Mouse (Mus musculus): ENCODE measurements around the gene Nrn1l. TPM values are rescaled to one million over a fixed set of nuclear protein-coding genes. Genes with fewer than 3 reads are reported as not detected.

Gene Nrn1l
- polyA plus RNA-seq, 1 experiment from 2014 or later: 0.50 TPM

DNA sequence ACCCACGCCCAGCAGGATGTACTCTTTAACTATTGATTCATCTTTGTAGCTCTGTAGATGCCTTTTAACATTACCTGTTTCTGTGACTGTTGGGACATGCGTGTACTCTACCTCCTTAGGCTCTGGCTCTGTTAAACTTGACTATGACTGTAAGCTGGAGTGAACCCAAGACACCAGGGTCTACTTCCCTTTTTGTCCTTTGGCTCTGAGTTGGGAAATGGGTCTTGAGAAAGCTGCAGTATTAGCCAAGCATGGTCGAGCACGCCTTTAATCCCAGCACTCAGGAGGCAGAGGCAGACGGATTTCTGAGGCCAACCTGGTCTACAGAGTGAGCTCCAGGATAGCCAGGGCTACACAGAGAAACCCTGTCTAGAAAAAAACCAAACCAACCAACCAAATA lies 34.9 kb upstream of the Nrn1l start:
- H3K9ac ChIP-seq: no peak overlapping the region
- no peak overlapping the region for H3K27ac ChIP-seq
- WGBS: 86% methylated on average over 5 of the region's 5 CpGs
- no peak for ATAC-seq
- peaks cover 13% of the 10 kb centered on the region for H3K36me3 ChIP-seq (ENCODE audit: poor library complexity, severe bottlenecking)
- H3K27me3 ChIP-seq: no peaks in the 10 kb centered on the region
- H3K4me2 ChIP-seq: no peak overlapping the region
- H3K9me3 ChIP-seq (replicated peaks): no peaks in the 10 kb centered on the region
- peaks cover 68% of the 10 kb centered on the region for H3K4me1 ChIP-seq
- no peak overlapping the region for H3K4me3 ChIP-seq

DNA sequence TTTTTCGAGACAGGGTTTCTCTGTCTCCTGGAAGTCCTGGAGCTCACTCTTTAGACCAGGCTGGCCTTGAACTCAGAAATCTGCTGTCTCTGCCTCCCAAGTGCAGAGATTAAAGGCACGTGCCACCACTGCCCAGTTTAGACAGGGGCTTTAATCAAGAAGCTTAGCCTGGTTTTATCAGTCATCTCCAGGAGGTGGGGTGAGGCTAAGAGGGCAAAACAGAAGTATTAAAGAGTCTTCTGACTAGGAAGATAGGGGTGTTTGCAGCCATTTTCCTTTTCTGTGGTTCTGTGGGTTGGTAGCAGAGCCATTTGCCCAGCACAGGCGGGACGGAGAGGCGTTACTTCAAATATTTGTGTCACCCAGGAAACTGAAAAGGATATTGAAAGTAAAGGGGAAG lies 34.1 kb upstream of the Nrn1l start:
- Histone ChIP-seq H3K27ac (peak overlapping the region; percentile 82; the same call in 1 of the 2 replicates), H3K4me1 (peaks cover 75% of the 10 kb centered on the region), H3K36me3 (ENCODE audit: poor library complexity, severe bottlenecking) (peaks cover 17% of the 10 kb centered on the region), H3K4me2 (peak overlapping the region; percentile 93; the same call in 1 of the 2 replicates), H3K9me3 (replicated peaks) (no peaks in the 10 kb centered on the region), H3K9ac (0 out of 2 replicates have a peak overlapping the region, but pooled peaks have one; percentile 99), H3K27me3 (no peaks in the 10 kb centered on the region), H3K4me3 (no peak overlapping the region)
- no peak for ATAC-seq
- 75% methylated on average over 5 of the region's 5 CpGs for WGBS

DNA sequence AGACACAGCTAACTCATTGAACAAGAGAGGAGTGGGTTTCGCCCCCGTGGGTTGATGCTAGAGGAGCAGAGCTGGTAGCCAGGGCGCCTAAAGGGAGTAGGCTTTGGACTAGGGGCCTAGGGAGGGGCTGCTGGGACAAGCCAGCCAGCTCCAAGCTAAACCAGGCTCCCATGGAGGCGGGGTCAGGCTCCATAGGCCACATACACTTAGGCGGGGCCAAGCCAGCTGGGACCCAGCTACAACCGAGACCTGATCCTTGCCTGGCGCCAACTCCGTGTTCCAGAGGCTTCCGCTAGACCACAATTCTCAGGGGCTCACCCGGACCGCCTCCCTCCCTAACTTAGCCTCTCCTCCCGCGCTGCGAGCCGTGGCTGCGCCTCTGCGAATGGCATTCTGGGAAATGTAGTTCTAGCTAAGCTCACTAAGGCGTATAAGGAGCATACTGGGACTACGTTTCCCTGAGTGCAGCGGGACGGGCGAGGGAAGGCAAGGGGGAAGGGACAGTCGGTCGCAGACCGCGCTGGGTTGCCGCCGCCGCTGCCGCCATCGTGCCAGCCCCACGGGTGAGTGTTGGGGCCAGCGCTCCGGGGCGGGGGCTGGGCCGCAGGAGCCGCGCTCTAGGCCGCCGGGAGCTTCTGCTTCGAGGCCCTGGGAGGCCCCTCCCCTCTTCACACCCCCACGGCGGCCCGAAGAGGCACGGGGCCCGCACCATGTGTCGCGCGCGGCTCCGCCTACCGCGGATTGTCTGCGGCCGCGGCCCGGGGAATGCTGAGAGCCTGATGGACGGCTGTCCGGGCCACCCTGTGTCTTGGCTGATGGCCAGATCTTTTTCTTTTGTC lies 33.0 kb upstream of the Nrn1l start, which contains the start of gene Nutf2:
Nutf2 (plus strand) TSS at position 438 of the 839 bp plus-strand sequence.
- peak; percentile 98 for ATAC-seq
- H3K4me1 ChIP-seq: peaks cover 74% of the 10 kb centered on the region
- peak within 1 kb of the TSS; percentile 97 for H3K4me3 ChIP-seq
- H3K9ac ChIP-seq: peak within 1 kb of the TSS; percentile 99
- H3K27me3 ChIP-seq: no peaks in the 10 kb centered on the region
- H3K36me3 ChIP-seq (ENCODE audit: poor library complexity, severe bottlenecking): peaks cover 17% of the 10 kb centered on the region
- peak within 1 kb of the TSS; percentile 86 for H3K27ac ChIP-seq
- H3K4me2 ChIP-seq: peak within 1 kb of the TSS; percentile 93
- H3K9me3 ChIP-seq (replicated peaks): no peaks in the 10 kb centered on the region
- WGBS: under 1% methylated on average over 50 of the region's 59 CpGs

DNA sequence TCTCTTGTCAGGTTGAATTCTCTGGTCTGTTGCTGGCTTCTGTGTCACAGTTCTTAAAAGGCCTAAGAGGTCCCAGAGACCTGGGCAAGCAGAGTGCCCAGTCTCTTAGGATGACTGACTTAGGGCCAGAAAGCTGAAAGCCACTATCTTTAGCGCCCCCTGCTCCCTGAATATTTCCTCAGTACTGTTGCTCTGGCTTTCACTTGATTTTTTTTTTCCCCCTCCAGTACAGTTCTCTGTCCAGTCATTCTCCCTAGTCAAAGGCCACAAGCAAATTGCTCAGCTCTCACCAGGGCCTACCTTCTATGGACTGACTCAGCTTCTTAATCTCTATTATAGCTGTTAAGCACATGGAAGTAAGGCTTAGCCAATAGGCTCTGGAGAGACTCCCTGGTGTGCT lies 31.4 kb upstream of the Nrn1l start:
- no peak for ATAC-seq
- Histone ChIP-seq H3K4me2 (peak overlapping the region; percentile 93), H3K4me1 (peaks cover 59% of the 10 kb centered on the region), H3K36me3 (ENCODE audit: poor library complexity, severe bottlenecking) (peaks cover 31% of the 10 kb centered on the region), H3K27me3 (no peaks in the 10 kb centered on the region), H3K9me3 (replicated peaks) (no peaks in the 10 kb centered on the region), H3K9ac (peak overlapping the region; percentile 99), H3K4me3 (peak overlapping the region; percentile 97), H3K27ac (no peak overlapping the region)
- 6% methylated on average over 1 of the region's 1 CpGs for WGBS

DNA sequence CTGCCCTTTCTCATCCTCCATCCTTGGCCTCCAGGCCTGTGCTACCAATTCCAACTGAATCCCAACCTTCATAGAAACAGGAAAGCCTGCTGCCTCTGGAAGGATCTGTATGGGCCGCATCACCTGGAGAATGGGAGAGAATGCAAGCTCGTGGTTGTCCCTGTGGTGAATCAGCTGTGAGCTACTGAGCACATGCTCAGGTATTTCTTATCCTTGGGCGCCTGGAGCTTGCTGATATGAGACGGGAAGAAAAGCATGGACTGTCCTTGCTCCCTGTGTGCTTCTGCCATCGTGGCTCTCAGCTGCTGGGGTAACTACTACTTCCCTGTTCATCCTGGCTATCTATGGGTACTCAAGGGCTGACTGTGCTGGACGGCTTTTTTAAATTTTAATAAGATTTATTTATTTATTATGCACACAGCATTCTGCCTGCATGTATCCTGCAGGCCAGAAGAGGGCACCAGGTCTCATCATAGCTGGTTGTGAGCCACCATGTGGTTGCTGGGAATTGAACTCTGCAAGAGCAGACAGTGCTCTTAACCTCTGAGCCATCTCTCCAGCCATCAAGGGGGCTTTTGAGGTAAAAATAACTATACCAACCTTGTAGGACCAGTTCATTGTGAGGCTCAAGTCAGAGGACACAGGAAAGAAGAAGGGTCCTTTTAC lies 26.9 kb upstream of the Nrn1l start:
- H3K36me3 ChIP-seq (ENCODE audit: poor library complexity, severe bottlenecking): peaks cover 62% of the 10 kb centered on the region
- no peak for ATAC-seq

DNA sequence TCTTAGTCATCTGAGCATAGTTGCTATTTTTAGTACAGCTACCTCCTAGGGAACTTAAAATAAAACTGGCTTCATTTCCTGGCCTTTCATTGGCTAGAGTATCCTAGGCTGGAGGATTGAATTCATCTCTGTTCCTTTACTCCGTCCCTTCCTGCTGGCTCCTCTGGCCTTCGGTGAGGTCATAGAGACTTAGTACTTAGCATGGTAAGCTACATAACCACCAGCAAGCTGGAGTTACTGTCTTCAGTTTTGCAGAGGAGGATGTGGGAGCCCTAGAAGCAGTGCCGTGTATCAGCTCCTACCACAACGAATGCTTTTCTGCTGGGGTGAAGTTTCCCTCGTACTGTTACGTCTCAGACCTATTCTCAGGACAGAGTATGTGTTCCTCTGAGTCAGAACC lies 19.1 kb upstream of the Nrn1l start:
- WGBS: 92% methylated on average over 6 of the region's 6 CpGs
- Histone ChIP-seq H3K27me3 (no peaks in the 10 kb centered on the region), H3K4me3 (no peak overlapping the region), H3K9ac (no peak overlapping the region), H3K4me2 (no peak overlapping the region), H3K4me1 (no peaks in the 10 kb centered on the region), H3K36me3 (ENCODE audit: poor library complexity, severe bottlenecking) (peaks cover 81% of the 10 kb centered on the region), H3K9me3 (replicated peaks) (no peaks in the 10 kb centered on the region), H3K27ac (no peak overlapping the region)
- ATAC-seq: no peak

More for the DNA sequence above, 26.9 kb upstream of the Nrn1l start:
- Histone ChIP-seq H3K27ac (no peak overlapping the region), H3K9me3 (replicated peaks) (no peaks in the 10 kb centered on the region), H3K4me2 (no peak overlapping the region), H3K27me3 (no peaks in the 10 kb centered on the region), H3K4me1 (peaks cover 25% of the 10 kb centered on the region), H3K9ac (no peak overlapping the region), H3K4me3 (no peak overlapping the region)
- WGBS: 89% methylated on average over 6 of the region's 6 CpGs

DNA sequence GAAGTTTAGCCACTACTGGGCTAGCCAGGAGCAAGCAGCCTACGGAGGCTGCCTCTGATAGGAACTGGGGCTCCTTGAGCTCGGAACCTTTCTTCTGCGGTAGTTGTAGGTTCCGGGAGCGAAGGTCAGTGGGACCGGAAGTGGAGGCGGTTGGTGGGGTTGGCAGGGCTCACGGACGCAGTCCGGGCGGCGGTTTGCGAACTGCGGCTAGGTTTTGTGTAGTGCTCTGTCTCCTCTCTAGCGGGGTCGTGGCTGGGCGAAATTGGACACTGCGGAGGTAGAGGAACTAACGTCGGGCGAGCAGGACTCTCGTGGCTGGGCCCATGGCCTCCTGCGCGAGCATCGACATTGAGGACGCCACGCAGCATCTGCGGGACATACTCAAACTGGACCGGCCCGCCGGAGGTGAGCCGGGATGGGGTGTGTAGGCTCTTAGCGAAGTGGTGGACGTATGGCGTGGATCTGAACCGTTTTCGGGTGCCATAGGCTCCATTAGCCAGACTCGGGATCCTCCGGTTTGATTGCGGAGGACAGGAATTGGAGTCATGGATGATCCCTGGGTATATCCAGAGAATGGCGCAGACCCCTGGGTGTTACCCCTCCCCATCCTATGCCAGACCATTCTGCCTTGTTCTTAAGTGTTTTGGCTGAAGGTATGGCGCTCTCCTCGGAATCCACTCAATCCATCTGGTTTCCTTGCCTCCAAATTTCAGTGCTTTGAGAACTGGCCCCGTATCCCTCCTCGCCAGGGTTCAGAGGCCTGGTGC lies 12.4 kb upstream of the Nrn1l start, which contains the start of gene Edc4:
Edc4 (plus strand) TSS at position 128 of the 767 bp plus-strand sequence.
- H3K36me3 ChIP-seq (ENCODE audit: poor library complexity, severe bottlenecking): peaks cover 59% of the 10 kb centered on the region
- H3K9ac ChIP-seq: peak within 1 kb of the TSS; percentile 90
- H3K27ac ChIP-seq: 0 out of 2 replicates have a peak within 1 kb of the TSS, but pooled peaks have one; percentile 45
- H3K27me3 ChIP-seq: no peaks in the 10 kb centered on the region
- peak within 1 kb of the TSS; percentile 88 for H3K4me3 ChIP-seq
- peaks cover 27% of the 10 kb centered on the region for H3K4me1 ChIP-seq
- H3K4me2 ChIP-seq: peak within 1 kb of the TSS; percentile 88
- no peaks in the 10 kb centered on the region for H3K9me3 ChIP-seq (replicated peaks)
- peak; percentile 86 for ATAC-seq
- WGBS: 1% methylated on average over 45 of the region's 45 CpGs

DNA sequence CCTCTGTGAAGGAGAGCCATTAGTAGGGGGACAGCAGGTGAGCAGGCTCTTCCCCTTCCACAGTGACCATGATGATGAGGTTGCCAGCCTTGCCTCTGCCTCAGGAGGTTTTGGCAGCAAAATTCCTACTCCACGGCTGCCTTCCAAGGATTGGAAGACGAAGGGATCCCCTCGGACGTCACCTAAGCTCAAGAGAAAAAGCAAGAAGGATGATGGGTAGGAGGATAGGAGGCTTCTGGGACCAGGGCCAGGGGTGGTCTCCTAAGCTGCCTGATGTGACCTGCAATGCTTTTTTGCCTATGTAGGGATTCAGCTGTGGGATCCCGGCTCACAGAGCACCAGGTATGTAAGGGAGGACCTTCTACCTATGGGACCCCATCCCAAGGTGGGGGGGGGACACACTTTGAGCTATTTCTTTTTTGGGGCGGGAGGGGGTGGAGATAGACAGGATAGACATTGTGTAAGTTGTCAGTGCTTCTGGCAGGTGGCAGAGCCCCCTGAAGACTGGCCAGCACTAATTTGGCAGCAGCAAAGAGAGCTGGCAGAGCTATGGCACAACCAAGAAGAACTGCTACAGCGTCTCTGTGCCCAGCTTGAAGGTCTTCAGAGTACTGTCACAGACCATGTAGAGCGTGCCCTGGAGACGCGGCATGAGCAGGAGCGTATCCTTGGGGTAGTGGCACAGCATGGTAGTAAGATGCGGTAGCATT lies 3.5 kb upstream of the Nrn1l start:
- no peak overlapping the region for H3K9ac ChIP-seq
- no peak overlapping the region for H3K4me2 ChIP-seq
- ATAC-seq: no peak
- H3K4me3 ChIP-seq: no peak overlapping the region
- peaks cover 83% of the 10 kb centered on the region for H3K36me3 ChIP-seq (ENCODE audit: poor library complexity, severe bottlenecking)
- WGBS: 94% methylated on average over 12 of the region's 12 CpGs
- H3K9me3 ChIP-seq (replicated peaks): no peaks in the 10 kb centered on the region
- H3K27ac ChIP-seq: no peak overlapping the region
- H3K27me3 ChIP-seq: no peaks in the 10 kb centered on the region
- H3K4me1 ChIP-seq: peaks cover 9% of the 10 kb centered on the region

DNA sequence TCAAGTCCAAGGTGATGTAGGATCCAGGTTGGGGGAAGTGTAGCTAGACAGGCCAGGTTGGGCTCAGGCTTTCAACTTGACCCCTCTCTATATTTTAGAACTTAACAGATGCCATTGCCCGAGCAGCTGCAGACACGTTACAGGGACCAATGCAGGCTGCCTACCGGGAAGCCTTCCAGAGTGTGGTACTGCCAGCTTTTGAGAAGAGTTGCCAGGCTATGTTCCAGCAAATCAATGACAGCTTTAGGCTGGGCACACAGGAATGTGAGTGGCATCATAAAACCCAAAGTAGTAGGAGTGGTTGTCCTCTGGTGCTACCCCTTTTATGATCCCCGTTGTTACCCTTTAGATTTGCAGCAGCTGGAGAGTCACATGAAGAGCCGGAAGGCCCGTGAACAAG lies 2.5 kb upstream of the Nrn1l start:
- ATAC-seq: no peak
- WGBS: 93% methylated on average over 6 of the region's 6 CpGs
- Histone ChIP-seq H3K9ac (no peak overlapping the region), H3K27ac (no peak overlapping the region), H3K4me2 (no peak overlapping the region), H3K9me3 (replicated peaks) (no peaks in the 10 kb centered on the region), H3K4me3 (no peak overlapping the region), H3K36me3 (ENCODE audit: poor library complexity, severe bottlenecking) (peaks cover 74% of the 10 kb centered on the region), H3K4me1 (peaks cover 9% of the 10 kb centered on the region), H3K27me3 (no peaks in the 10 kb centered on the region)

DNA sequence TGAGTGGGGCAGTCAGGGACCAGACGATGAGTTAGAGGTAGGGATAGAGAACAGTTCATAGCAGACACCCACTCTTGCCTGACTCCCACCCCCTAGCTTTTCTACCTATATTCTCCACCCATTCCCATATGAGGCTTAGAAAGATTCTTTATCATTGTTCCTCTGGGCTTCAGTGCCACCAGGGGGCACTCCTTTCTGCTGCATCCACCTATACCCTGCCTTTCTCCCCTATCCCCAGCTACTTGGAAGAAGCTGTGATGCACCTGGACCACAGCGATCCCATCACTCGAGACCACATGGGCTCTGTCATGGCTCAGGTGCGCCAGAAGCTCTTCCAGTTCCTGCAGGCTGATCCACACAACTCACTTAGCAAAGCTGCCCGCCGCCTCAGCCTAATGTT lies 935 bp upstream of the Nrn1l start:
- no peaks in the 10 kb centered on the region for H3K27me3 ChIP-seq
- H3K9ac ChIP-seq: no peak overlapping the region
- H3K4me3 ChIP-seq: no peak overlapping the region
- peaks cover 9% of the 10 kb centered on the region for H3K4me1 ChIP-seq
- peaks cover 58% of the 10 kb centered on the region for H3K36me3 ChIP-seq (ENCODE audit: poor library complexity, severe bottlenecking)
- H3K4me2 ChIP-seq: no peak overlapping the region
- no peak for ATAC-seq
- no peaks in the 10 kb centered on the region for H3K9me3 ChIP-seq (replicated peaks)
- no peak overlapping the region for H3K27ac ChIP-seq
- WGBS: 85% methylated on average over 6 of the region's 6 CpGs

DNA sequence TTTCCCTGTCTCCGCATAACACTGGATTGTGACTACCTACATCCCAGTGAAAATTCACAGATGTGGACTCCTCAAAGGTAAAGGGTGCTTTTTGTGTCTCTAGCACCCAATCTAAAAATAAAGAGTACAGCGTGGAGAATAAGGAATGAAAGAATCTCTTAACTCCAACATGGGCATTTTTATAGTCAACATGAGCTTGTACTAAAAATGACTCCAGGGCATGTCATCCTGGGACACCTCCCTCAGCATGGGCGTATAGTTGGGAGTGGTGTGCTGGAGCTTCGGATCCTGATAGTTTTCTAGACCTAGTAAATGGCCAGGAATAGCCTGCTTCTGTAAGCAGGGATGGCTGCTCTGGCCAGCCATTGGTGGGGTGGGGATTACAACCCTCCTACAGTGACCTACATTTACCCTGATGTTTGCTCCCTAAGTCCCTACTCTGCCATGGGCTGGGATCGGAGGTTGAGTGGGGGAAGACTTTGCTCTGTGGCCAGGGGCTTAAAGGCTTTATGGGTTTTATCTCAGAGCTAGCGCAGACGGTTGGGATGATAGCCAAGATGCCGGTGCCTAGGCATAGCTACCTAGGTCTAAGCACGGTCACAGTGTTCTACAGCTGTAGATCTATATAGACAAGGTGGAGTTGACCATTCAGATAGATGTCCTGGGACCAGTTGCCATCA lies 4.6 kb downstream of the Nrn1l start:
- Histone ChIP-seq H3K4me1 (peaks cover 22% of the 10 kb centered on the region), H3K36me3 (ENCODE audit: poor library complexity, severe bottlenecking) (peaks cover 3% of the 10 kb centered on the region; the same call in 1 of the 2 replicates), H3K27ac (no peak overlapping the region), H3K27me3 (no peaks in the 10 kb centered on the region), H3K4me3 (no peak overlapping the region), H3K9me3 (replicated peaks) (no peaks in the 10 kb centered on the region), H3K9ac (no peak overlapping the region), H3K4me2 (no peak overlapping the region)
- no peak for ATAC-seq
- 82% methylated on average over 9 of the region's 9 CpGs for WGBS

Data from forebrain, embryonic 13.5 days (tissue).